Mouse (Mus musculus): Measurements from ENCODE around the gene Msantd1.
A peak's percentile ranks its signal among the peaks of the same experiment; 100 is the strongest.
"Not testable (repeated sequence)": the region's sequence is repeated elsewhere in the genome, so short reads cannot be mapped to it uniquely, and the experiment has no call there.

Msantd1 gene

DNA sequence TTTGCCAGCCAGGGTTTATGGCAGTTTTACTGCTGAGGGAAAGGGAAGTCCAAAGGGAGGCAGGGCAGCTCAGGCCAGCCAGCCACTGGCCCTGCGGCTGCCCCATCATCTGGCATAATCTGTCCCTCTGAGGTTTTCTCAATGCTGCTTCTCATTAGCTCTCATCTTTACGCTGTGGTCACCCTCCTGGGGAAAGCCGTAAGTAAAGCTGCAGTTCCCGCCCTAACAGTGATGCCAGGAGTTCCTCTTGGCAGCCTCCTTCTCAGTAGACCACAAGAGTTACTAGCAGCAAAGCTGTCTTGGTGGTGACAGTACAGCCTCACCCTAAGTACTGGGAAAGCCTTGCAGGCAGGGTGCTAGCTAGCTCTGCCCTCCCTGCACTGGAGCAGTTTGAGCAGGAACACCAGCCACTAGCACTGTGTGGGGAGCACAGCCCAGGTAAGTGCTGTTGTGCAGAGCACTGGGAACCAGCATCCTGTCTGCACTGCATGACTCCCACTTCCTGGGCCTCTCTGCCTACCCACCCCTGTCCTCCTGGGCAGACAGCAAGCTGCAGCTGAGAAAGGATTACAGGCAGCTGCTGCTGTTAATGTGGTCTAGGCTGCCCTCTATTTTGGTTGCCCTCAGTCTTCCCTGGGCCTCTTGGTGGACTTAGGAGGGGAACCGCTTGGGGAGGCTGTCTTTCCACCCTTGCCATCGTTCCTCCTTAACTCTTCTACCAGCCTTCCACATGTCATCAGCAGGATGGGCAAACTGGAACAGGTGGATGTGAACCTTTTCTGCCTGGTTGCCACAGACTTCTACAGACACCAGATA is at the start of gene Msantd1:
Msantd1 (plus strand) TSS at position 103 of the 816 bp plus-strand sequence.
- DNase-seq: no peak

DNA sequence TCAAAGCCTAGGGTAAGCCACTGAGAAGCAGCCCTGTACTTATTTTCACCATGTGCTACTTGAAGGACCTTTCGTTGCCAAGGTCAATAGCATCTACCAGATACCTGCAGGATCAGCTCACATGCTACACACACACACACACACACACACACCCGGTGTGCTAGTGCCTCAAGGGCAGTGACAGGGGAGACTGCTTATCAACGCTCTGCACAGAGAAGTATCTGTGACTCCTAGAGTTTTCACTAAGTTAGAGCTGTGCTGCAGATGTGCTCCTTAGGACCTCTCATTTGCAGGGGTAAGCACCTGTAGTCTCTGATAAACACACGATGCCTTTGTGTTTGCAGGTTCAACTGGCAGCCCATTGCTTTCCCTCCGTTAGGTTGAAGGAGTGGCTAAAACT is 42.4 kb upstream of the Msantd1 start:
- DNase-seq: no peak

DNA sequence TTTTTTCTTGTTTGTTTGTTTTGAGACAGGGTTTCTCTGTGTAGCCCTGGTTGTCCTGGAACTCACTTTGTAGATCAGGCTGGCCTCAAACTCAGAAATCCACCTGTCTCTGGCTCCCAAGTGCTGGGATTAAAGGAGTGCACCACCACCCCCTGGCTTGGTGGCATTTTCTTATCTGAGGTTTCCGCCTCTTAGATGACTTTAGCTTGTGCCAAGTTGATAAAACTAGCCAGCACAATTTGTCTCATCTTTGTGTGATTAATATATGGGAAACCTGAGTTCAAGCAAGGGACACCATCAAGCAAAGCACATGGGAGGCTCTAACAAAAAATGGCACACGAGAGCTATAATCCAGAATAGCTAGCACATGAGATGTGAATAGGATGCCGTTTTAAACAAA is 27.5 kb upstream of the Msantd1 start:
- not testable (repeated sequence) for DNase-seq

DNA sequence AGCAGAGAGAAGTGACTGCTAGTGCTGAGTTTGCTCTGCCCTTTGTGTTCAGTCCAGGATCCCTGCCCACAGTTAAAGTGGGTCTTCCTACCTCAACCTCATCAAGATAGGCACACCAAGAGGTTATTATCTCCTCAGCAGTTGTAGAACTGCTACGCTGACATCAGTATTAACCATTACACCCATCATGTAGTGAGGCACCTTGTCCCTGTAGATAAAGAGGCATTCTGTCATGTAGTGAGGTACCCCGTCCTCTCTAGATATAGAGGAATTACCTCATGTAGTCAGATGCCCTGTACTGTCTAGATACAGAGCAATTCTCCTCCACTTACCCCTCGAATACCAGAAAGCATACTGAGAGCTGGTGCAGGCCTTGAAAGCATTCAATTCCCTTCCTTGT is 26.8 kb upstream of the Msantd1 start:
- DNase-seq: no peak

DNA sequence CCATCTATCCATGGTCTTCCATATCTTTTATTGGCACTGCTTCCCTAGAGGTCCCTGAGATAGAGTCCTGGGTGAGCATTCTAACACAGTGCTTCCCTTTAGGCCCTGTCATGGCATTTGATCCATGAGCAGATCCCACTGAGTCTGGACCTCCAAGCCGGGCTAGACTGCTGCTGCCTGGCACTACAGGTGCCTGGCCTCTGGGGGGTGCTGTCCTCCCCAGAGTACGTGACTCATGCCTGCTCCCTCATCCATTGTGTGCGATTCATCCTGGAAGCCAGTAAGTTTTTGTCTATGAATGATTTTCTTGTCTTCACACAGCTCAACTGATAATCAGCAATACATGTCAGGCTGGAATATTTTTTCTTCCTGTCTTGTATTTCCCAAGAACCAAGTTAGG is 22.6 kb upstream of the Msantd1 start:
- no peak for DNase-seq

DNA sequence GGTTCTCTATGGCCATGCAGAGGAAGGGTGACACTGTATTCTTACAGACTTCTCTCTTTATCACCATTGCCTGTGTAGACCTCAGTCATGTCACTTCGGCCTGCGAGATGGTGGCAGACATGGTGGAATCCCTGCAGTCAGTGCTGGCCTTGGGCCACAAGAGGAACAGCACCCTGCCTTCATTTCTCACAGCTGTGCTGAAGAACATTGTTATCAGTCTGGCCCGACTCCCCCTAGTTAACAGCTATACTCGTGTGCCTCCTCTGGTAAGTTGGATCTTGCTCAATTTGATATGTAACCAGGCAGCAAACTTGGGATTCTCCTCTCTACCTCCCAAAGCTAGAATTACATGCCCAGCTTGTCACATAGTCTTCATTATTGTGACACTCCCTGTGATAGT is 18.6 kb upstream of the Msantd1 start:
- DNase-seq: no peak

DNA sequence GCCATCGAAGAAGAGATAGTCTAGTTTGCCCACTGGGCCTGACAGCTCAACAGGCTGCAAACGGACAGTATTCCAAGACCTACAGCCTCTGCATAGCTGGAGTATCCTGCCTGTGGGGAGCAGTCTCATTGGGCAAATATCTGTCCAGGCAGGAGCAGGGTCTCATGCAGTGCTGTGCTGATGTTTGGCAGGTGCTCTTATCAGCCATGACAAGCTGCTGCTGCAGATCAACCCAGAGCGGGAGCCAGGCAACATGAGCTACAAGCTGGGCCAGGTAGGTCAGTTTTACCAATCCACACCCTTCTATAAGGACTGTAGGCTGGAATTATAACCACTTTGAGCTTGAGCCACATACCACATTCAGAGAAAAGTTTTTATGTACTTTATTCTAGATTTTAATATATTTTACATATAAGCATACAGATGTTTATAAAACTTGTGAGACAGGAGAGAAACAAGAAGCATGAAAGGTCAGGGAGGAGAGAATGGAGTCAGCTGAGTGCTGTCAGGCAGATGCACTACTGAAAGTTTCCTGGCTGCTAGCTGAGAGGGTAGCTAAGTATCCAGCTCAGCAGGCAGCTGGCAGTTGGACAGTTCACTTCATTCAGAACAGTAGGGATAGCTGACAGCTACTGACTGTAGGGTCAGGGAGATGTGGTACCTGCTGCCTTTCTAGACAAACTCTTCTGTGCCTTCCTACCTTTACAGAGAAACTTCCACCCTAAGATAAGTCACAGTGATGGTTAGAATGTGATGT is 10.9 kb upstream of the Msantd1 start:
- DNase-seq: no peak

DNA sequence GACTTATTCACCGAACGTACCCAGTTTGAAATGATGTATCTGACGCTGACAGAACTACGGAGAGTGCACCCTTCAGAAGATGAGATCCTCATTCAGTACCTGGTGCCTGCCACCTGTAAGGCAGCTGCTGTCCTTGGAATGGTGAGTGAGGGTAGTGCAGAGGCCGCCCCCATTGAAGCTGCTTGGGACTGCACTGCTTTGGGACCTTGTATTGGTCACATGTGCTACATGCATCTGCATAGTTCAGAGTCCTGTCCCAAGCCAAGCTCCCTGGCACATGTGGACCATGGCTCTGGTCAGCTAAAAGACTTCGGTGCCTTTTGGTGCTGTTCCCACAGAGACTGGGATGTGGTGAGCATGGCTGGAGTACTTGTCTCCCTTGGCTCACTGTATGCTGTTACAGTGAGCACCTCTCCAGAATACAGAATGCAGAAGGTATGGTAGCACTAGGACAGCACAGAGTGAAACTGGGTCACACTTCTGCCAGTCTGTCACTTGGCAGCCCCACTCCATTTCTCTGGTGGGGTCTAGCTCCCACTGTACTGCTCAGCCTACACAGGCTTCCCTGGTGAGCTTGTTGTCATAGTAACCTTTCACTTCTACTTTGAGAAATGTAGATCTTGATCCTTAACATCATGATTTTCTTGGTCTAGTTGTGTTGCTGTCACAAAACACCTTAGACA is 7.9 kb upstream of the Msantd1 start:
- DNase-seq: no peak

DNA sequence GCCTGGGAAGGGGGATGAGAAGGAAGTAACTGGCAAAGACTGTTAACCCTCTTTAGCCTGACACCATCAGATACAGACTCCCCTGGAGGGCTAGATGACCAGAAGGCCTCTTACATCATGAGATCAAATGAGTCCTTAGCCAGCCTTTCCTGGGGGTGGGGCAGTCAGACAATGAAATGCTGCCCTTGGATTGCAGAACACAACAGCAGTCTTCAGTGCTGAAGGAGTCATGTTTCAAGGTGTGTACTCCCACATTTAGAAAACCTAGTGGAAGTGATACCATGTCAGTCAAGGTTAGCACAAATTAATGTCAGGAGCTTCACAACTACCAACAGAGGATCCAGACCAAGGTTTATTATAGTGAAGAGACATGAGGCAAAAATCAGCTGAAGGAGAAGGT is 5.4 kb upstream of the Msantd1 start:
- DNase-seq: no peak

DNA sequence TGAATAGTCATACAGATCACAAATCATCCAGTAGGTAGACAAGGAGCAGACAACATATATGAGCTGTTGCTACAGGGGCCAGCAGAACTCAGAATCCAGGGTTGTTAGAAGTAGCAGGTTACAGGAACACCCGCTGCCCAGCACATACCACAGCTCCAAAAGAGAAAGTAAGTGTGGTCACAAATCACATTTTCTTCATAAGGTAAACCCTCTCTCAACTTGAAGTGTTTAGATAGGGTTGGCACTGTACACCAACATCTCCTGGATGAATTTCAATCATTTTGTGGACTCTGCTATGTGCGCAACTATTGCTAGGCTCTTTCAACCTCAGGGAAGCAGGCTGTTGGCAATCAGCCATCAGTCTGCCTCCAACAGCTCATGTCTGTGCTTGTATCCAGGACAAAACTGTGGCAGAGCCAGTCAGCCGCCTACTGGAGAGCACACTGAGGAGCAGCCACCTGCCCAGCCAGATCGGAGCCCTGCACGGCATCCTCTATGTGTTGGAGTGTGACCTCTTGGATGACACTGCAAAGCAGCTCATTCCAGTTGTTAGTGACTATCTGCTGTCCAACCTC is 4.9 kb upstream of the Msantd1 start:
- no peak for DNase-seq

DNA sequence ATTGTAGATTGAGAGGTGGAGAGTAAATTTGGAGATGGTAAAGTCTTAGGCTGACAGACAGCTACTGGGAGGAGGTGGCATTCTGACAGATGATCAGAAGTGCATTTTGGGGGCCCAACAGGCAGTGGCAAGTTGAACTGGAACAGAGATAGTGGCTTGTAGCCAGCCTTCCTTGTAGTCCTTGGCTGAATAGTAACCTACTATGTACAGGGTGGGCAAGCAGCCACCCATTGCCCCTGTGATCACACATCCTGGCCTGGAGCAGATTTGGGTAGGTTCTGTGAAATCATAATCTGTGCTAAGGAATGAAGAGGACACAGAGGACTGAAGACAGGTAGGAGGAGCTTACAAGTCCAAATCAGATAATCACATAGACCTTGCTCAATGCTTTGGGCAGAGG is 3.4 kb upstream of the Msantd1 start:
- DNase-seq: no peak

DNA sequence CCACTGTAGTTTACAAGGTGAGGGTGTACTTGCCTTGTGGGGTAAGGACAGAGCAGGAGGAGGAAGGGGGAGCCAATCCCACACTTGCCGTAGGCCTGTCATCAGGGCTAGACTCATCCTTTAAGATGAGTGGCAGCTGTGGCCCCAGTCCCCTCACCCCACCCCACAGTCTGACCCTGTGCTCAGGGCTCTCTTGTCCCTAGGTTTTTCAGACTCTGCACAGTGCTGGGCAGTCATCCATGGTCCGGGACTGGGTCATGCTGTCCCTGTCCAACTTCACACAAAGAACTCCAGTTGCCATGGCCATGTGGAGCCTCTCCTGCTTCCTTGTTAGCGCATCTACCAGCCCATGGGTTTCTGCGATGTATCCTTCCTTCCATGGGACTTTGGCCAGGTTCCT is 582 bp upstream of the Msantd1 start:
- no peak for DNase-seq

DNA sequence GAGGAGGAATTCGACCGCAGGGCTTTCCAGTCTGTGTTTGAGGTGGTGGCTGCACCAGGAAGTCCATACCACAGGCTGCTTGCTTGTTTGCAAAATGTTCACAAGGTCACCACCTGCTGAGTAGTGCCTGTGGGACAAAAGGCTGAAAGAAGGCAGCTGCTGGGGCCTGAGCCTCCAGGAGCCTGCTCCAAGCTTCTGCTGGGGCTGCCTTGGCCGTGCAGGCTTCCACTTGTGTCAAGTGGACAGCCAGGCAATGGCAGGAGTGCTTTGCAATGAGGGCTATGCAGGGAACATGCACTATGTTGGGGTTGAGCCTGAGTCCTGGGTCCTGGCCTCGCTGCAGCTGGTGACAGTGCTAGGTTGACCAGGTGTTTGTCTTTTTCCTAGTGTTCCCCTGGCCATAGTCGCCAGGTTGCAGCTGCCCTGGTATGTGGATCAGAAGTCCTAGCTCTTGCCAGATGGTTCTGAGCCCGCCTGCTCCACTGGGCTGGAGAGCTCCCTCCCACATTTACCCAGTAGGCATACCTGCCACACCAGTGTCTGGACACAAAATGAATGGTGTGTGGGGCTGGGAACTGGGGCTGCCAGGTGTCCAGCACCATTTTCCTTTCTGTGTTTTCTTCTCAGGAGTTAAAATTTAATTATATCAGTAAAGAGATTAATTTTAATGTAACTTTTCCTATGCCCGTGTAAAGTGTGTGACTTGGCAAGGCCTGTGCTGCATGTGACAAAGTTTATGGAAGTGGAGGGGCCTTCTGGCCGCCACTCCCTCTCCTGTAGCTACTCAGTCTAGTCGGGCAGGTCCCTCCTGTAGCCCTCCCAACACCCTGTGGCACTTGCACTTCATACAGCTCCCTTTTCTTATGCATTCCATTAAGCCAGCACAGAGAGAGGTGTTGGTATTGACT is 1.2 kb downstream of the Msantd1 start:
- DNase-seq: no peak

DNA sequence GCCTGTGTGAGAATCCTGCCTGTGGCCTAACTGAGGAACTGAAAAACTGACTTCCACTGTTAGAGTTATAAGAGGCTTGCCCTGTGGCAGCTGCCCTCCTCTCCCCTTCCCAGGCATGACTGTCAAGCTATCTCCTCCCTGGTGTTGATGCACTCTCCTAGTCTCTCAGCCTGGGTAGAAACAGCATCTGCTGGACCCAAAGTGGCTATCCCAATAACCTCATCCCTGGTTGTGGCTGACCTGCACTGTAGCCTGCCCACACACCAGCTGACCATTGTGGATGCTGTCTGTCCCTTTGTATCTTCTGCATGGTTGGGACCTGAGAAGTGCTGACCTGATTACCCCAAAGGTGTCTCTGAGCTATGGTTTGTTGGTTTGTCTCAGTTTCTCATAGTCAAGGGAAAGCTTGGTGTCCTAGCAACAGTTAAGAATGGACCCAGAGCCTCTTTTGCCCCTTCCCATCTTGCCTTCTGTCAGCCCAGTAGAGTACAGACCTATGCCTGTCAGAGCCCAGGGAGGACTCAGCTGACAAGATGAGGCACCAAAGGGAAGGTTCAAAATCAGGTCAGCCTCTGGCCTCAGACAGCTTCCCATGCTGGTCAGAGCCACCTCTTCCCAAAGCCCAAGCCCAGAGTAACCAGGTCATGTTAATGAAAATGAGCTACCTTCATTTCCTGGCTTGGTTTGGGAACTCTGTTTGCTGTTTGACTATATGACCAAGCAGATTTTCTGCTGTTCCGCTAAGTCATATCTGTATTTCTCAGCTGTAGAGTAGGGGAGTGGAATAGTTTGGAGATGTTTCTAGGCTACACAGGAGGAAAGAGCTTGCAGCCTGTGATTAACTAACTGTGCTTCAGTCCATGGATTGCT is 2.1 kb downstream of the Msantd1 start:
- DNase-seq: no peak

DNA sequence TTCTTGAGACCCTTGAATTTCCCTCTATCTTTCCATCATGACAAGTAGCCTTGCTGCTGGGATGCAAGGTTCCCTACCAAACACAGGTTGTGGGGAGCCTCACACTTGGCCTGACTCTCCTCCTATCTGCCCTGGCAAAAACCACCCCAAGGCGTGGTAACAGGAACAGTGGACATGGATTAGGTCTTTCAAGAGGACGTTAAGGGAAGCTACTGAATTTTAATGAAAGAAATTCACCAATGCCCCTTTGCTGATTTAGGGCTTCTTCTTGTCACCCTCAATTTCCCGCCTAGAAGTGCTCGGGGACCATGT is 2.6 kb downstream of the Msantd1 start:
- DNase-seq: no peak

DNA sequence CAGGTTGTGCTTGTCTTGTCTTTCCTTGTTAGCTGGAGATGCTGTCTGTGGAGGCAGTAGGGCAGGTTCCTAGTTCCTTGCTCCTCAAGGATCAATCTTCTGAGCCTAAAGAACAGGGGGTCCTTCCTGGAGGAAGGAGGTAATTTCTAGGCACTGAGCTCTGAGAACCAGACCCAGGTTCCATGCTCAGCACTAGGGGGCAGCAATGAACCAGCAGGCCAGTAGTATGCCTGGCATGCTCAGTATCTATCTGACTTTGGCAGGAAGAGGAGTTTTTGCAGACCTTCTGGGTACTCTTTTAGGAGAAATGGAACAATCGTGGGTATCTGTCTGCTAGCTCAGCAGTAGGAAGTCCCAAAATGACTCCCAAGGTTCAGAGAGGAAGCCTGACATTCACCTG is 8.0 kb downstream of the Msantd1 start:
- DNase-seq: peak; percentile 75

DNA sequence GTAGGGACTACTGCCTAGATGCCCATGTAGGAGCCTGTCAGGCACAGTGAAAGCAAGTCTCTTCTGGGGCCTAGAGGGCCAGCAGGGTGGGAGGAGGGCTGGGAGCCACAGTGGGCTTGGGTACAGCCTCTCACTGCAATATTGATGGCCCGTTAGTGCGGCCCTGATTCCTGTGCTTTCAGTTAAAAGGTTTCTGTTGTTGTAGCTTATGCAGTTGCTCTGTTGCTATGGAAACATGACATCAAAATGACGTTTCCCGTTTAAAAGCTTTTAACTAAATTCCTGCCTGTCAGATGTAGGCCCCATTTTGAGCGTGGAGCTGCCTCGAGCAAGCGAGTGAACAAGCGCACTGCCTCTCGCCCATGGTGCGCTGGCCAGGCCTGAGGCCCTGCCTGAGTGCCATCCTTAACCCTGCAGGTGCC is 9.4 kb downstream of the Msantd1 start:
- DNase-seq: no peak

DNA sequence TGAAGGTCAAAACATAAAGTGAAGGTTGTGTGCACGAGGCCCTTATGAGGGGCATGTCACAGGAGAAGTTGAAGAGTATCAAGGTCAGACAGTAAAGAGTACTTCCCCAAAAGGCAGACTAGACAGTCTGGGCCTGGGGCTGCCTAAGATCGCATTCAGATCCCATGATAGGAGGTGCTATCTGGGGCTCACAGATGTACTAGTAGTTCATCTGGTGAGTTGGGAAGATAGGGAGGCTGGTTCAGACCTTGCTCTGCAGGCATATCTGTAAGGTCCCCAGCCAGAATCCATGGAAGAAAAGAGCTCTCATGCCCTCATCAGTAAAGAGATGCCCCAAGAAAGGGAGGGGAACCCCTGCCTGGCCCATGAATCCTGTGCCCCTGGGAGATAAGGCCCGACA is 11.0 kb downstream of the Msantd1 start:
- no peak for DNase-seq

DNA sequence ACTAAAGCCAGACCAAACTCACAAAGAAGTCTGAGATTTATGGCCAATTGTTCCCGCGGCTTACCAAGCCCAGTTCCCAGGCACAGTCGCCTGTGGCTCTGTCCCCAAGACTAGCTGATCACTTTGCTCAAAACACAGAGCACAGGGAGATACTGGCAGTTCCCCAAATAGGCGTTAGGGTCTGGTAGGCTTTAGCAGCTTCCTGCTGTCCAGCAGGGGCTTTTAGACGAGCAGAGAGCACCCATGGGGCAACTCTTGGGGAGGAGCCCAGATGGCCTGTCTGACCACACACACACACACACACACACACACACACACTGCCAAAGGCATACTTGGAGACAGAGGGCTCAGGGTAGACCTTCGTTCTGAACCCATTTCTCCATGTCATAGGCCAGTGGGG is 14.7 kb downstream of the Msantd1 start:
- no peak for DNase-seq

DNA sequence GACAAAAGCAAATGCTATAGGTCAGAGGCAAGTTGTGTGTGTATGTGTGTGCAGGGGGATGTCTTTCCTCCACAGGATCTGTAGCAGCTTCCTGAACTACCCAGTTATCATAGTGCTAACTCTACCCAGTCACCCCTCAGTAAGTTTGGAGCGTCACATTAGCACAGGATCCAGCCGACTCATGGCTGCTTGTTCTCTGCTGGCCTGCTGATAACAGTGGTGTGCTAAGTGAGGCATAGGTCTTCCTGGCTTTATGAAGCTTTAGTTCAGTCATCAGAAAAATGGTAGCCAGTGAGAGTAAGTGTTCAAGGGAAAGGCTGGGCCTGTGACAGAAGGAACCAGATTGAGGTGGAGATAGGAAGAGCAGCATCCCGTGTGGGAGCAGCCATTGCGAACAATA is 16.1 kb downstream of the Msantd1 start:
- DNase-seq: no peak

DNA sequence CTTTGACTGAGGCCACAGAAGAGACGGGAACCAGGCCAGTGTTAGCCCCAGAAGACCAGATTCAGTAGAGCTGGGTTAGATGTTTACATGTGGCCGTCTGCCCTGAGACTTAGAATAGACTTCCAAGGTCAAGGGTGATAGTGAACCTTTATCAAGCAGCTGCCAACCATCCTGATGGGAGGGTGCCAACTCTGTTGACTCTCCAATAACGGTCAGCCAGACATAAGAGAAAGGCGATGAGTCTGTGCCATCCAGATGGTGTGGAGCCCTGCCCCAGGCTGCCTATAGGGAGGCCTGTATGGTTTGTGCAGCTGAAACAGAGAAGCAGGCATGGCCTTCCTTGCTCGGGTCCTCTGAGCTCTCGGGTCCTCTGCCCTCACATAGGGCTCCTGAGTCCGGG is 16.7 kb downstream of the Msantd1 start:
- DNase-seq: no peak

DNA sequence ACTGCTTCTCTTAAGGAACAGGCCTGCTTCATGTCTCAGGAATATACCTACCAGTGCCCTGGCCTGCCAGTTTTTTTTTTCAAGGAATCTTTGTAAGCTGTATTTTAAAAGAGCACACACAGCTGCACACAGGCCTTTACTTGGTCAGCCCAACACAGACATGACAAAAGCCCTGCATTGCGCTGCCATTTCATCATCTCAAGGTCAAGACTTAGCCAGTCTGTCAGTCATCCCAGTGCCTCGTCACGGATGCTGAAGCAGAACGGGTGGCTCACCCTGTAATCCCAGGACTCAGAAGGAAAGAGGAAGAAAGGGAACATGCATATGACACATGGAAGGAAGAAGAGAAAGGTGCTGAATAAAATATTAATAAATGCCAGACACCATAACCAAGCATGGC is 19.8 kb downstream of the Msantd1 start:
- no peak for DNase-seq

Measured in kidney, adult 9 months (tissue).